Mouse (Mus musculus): ENCODE data around the gene Aaas. TPM values are rescaled to one million over a fixed set of nuclear protein-coding genes. Genes with fewer than 3 reads are reported as not detected.
A peak's percentile ranks its signal among the peaks of the same experiment; 100 is the strongest.
"Not testable (repeated sequence)": the region's sequence is repeated elsewhere in the genome, so short reads cannot be mapped to it uniquely, and the experiment has no call there.

Aaas gene
- polyA plus RNA-seq, 1 experiment = 38.1 TPM

DNA sequence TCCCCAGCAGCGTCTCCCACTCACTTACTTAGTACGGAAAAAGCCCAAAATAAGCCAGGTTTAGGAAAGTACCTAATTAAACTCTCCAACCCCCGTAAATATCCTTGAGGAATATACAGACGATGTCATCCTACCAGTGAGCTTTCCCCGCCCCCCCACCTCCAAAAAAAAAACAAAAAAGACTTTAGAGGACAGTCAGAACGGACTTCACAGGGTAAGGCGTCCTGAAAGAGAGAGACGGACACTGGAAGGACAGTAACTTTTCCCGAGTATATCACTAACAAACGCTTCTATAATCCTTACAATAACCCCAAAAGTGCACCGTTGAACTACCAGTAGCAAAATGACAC, 346 bp upstream of the Aaas start:
- no peaks in the 10 kb centered on the region for H3K27me3 ChIP-seq (replicated peaks; ENCODE audit: control insufficient read depth, insufficient read depth, low read length)
- H3K27ac ChIP-seq (ENCODE audit: insufficient read depth, low read depth, low read length) = peak overlapping the region; percentile 84
- TF ChIP-seq POLR2A (IDR thresholded peaks at IDR 0.05; ENCODE audit: low read depth, low read length) (no peak), CTCF (conservative IDR thresholded peaks at IDR 0.05; ENCODE audit: insufficient read depth, insufficient read length, low read depth, low read length) (no peak)
- peak overlapping the region; percentile 38 for H3K4me3 ChIP-seq (ENCODE audit: insufficient read depth, low read depth, low read length)
- 10% methylated on average over 11 of the region's 11 CpGs for WGBS
- H3K36me3 ChIP-seq (ENCODE audit: control insufficient read depth, insufficient read depth, low read length) = no peaks in the 10 kb centered on the region
- DNase-seq = no peak
- H3K4me1 ChIP-seq (ENCODE audit: control insufficient read depth, insufficient read depth, low read length) = peaks cover 9% of the 10 kb centered on the region; the same call in 1 of the 2 replicates

DNA sequence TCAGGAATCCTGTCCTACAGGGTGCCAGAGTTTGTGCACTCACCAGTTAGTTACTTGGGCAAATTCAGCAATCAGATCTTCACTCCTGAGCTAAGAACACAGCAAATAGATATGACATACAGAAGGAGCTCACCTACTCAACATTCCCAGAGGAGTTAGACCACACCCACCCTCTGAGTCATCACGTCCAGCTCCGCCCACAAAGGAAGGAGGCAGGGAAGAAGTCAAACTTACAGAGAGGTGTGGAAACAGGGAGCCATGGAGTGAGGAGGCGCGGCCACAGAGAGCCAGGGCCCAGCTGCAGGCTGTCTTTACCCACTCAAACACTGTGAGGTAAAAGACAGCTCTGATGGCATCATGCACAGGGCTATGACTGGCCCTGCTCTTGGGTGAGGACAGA, 4.1 kb downstream of the Aaas start:
- Histone ChIP-seq H3K4me3 (ENCODE audit: insufficient read depth, low read depth, low read length) (no peak overlapping the region), H3K27me3 (replicated peaks; ENCODE audit: control insufficient read depth, insufficient read depth, low read length) (no peaks in the 10 kb centered on the region), H3K27ac (ENCODE audit: insufficient read depth, low read depth, low read length) (no peak overlapping the region), H3K4me1 (ENCODE audit: control insufficient read depth, insufficient read depth, low read length) (peaks cover 9% of the 10 kb centered on the region; the same call in 1 of the 2 replicates), H3K36me3 (ENCODE audit: control insufficient read depth, insufficient read depth, low read length) (no peaks in the 10 kb centered on the region)
- WGBS = 79% methylated on average over 4 of the region's 4 CpGs
- TF ChIP-seq POLR2A (IDR thresholded peaks at IDR 0.05; ENCODE audit: low read depth, low read length) (no peak), CTCF (conservative IDR thresholded peaks at IDR 0.05; ENCODE audit: insufficient read depth, insufficient read length, low read depth, low read length) (no peak)
- no peak for DNase-seq

DNA sequence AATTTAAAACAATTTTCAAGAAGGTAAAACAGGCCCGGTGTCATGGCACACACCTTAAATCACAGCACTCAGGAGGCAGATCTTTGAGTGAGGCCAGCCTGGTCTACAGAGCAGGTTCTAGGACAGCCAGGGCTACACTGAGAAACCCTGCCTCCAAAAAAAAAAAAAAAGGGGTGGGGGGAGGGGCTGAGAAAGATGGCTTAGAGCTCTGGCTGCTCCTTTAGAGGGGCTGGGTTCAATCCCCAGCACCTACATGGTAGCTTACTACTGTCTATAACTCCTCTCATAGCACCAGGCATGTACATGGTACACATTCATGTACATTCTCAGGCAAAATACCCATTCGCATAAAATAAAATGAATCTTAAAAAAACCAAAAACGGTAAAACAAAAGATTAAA, 6.1 kb downstream of the Aaas start:
- no peaks in the 10 kb centered on the region for H3K36me3 ChIP-seq (ENCODE audit: control insufficient read depth, insufficient read depth, low read length)
- TF ChIP-seq CTCF (conservative IDR thresholded peaks at IDR 0.05; ENCODE audit: insufficient read depth, insufficient read length, low read depth, low read length) = no peak
- no peak for TF ChIP-seq POLR2A (IDR thresholded peaks at IDR 0.05; ENCODE audit: low read depth, low read length)
- no peaks in the 10 kb centered on the region for H3K4me1 ChIP-seq (ENCODE audit: control insufficient read depth, insufficient read depth, low read length)
- no peaks in the 10 kb centered on the region for H3K27me3 ChIP-seq (replicated peaks; ENCODE audit: control insufficient read depth, insufficient read depth, low read length)
- no peak overlapping the region for H3K4me3 ChIP-seq (ENCODE audit: insufficient read depth, low read depth, low read length)
- DNase-seq = no peak
- no peak overlapping the region for H3K27ac ChIP-seq (ENCODE audit: insufficient read depth, low read depth, low read length)
- 91% methylated on average over 3 of the region's 3 CpGs for WGBS

DNA sequence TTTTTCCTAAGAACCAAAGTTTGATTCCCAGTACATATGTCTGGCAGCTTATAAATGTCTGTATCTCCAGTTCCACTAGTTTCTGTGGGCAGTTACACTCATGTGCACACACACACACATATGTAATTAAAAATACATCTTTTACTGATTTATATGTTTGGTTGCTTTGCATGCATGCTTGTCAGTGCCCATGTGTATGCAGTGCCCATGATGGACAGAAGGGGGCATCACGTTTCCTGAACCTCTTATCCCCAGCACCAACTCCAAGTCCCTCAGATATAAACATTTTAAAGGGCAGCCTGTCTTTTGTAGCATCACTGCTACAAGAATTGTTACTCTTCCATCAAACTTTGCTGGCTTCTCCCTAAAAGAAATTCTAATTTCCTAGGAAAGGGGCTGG, 9.0 kb downstream of the Aaas start:
- TF ChIP-seq POLR2A (IDR thresholded peaks at IDR 0.05; ENCODE audit: low read depth, low read length) (no peak), CTCF (conservative IDR thresholded peaks at IDR 0.05; ENCODE audit: insufficient read depth, insufficient read length, low read depth, low read length) (peak; percentile 82)
- 4% methylated on average over 1 of the region's 1 CpGs for WGBS
- H3K4me3 ChIP-seq (ENCODE audit: insufficient read depth, low read depth, low read length) = no peak overlapping the region
- DNase-seq = peak; percentile 66
- 0 out of 2 replicates have a peak, but pooled peaks cover 2% of the 10 kb centered on the region for H3K36me3 ChIP-seq (ENCODE audit: control insufficient read depth, insufficient read depth, low read length)
- H3K4me1 ChIP-seq (ENCODE audit: control insufficient read depth, insufficient read depth, low read length) = no peaks in the 10 kb centered on the region
- no peaks in the 10 kb centered on the region for H3K27me3 ChIP-seq (replicated peaks; ENCODE audit: control insufficient read depth, insufficient read depth, low read length)
- no peak overlapping the region for H3K27ac ChIP-seq (ENCODE audit: insufficient read depth, low read depth, low read length)

DNA sequence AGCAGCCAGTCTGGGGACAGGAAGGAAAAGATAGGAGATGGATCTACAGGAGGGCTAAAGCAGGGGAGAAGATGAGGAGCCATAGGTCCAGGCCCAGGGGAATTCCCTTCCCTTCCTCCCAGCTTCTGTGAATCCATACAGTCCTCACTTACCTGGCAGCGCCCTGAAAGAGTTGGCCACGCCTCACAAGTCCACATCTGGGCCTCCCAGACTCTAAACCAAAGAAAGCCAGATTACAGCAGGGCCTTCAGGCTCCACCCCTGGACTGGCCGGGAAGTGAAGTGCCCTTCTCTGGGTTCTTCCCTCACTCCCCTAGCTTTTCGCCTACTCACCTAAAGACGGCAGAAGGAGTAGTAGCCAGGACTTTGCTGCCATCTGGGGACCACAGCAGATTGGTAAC, 11.0 kb downstream of the Aaas start:
- H3K4me3 ChIP-seq (ENCODE audit: insufficient read depth, low read depth, low read length) = no peak overlapping the region
- no peak overlapping the region for H3K27ac ChIP-seq (ENCODE audit: insufficient read depth, low read depth, low read length)
- no peaks in the 10 kb centered on the region for H3K27me3 ChIP-seq (replicated peaks; ENCODE audit: control insufficient read depth, insufficient read depth, low read length)
- WGBS = 75% methylated on average over 5 of the region's 5 CpGs
- TF ChIP-seq POLR2A (IDR thresholded peaks at IDR 0.05; ENCODE audit: low read depth, low read length) (no peak), CTCF (conservative IDR thresholded peaks at IDR 0.05; ENCODE audit: insufficient read depth, insufficient read length, low read depth, low read length) (no peak)
- no peak for DNase-seq
- H3K36me3 ChIP-seq (ENCODE audit: control insufficient read depth, insufficient read depth, low read length) = 0 out of 2 replicates have a peak, but pooled peaks cover 2% of the 10 kb centered on the region
- no peaks in the 10 kb centered on the region for H3K4me1 ChIP-seq (ENCODE audit: control insufficient read depth, insufficient read depth, low read length)

DNA sequence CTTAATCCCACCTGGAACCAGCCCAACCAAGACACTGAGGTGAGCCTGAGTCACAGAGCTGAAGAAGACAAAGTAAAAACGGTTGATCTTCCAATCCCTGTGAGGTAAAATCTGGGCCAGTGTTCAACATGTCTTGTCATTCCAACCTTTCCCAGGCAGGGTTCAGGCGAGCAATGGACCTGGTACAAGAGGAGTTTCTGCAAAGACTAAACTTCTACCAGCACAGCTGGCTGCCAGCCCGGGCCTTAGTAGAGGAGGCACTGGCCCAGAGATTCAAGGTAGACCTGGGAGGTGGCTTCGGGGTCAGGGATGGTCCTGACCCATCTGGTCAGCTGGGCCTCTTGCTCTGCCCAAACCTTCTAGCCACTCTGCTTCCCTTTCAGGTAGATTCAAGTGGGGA, 13.6 kb downstream of the Aaas start:
- Histone ChIP-seq H3K36me3 (ENCODE audit: control insufficient read depth, insufficient read depth, low read length) (0 out of 2 replicates have a peak, but pooled peaks cover 2% of the 10 kb centered on the region), H3K4me3 (ENCODE audit: insufficient read depth, low read depth, low read length) (no peak overlapping the region), H3K27me3 (replicated peaks; ENCODE audit: control insufficient read depth, insufficient read depth, low read length) (no peaks in the 10 kb centered on the region), H3K4me1 (ENCODE audit: control insufficient read depth, insufficient read depth, low read length) (no peaks in the 10 kb centered on the region), H3K27ac (ENCODE audit: insufficient read depth, low read depth, low read length) (no peak overlapping the region)
- no peak for TF ChIP-seq POLR2A (IDR thresholded peaks at IDR 0.05; ENCODE audit: low read depth, low read length)
- TF ChIP-seq CTCF (conservative IDR thresholded peaks at IDR 0.05; ENCODE audit: insufficient read depth, insufficient read length, low read depth, low read length) = no peak
- 71% methylated on average over 4 of the region's 4 CpGs for WGBS
- DNase-seq = peak; percentile 79

DNA sequence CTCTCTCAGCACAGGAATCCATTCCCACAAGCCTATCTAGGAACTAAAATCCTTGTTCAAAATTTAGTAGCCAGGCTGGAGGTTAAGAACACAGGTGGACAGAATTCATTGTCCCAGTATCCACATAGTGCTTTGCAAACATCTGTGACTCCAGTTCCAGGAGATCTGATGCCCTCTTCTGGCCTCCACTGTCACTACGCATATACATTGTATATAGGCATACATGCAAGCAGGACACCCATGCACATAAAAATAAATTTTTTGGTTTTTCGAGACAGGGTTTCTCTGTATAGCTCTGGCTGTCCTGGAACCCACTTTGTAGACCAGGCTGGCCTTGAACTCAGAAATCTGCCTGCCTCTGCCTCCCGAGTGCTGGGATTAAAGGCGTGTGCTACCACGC, 14.6 kb downstream of the Aaas start:
- H3K36me3 ChIP-seq (ENCODE audit: control insufficient read depth, insufficient read depth, low read length); H3K4me3 ChIP-seq (ENCODE audit: insufficient read depth, low read depth, low read length): not testable (repeated sequence)

DNA sequence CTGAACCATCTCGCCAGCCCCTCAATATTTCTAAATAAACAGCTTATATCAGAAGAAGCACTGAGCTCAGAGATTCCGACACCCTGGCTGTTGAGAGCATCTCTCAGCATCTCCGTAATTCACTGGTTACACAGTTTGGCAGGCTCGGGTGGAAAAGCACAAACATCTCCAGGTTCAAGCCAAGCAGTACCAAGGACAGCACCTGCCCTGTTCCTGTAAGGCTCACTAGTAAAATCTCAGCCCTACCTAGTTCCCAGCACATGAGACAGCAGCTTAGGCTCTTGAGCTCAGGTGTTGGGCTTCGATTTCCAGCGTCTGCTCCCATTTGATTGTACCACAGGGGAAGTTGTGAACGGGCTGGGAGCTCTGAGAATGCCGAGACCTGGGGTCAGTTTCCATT, 15.3 kb downstream of the Aaas start:
- 82% methylated on average over 8 of the region's 8 CpGs for WGBS
- DNase-seq = no peak
- Histone ChIP-seq H3K27me3 (replicated peaks; ENCODE audit: control insufficient read depth, insufficient read depth, low read length) (no peaks in the 10 kb centered on the region), H3K4me3 (ENCODE audit: insufficient read depth, low read depth, low read length) (no peak overlapping the region), H3K27ac (ENCODE audit: insufficient read depth, low read depth, low read length) (no peak overlapping the region), H3K4me1 (ENCODE audit: control insufficient read depth, insufficient read depth, low read length) (no peaks in the 10 kb centered on the region; the same call in 1 of the 2 replicates), H3K36me3 (ENCODE audit: control insufficient read depth, insufficient read depth, low read length) (0 out of 2 replicates have a peak, but pooled peaks cover 2% of the 10 kb centered on the region)
- TF ChIP-seq CTCF (conservative IDR thresholded peaks at IDR 0.05; ENCODE audit: insufficient read depth, insufficient read length, low read depth, low read length) (no peak), POLR2A (IDR thresholded peaks at IDR 0.05; ENCODE audit: low read depth, low read length) (no peak)

More for the DNA sequence above, 14.6 kb downstream of the Aaas start:
- H3K4me1 ChIP-seq (ENCODE audit: control insufficient read depth, insufficient read depth, low read length); DNase-seq; H3K27me3 ChIP-seq (replicated peaks; ENCODE audit: control insufficient read depth, insufficient read depth, low read length); H3K27ac ChIP-seq (ENCODE audit: insufficient read depth, low read depth, low read length): not testable (repeated sequence)
- WGBS = 93% methylated on average over 5 of the region's 5 CpGs
